Mouse (Mus musculus) right cerebral cortex, postnatal 14 days (tissue): ENCODE results near the gene Elmo1.
A peak's percentile ranks its signal among the peaks of the same experiment; 100 is the strongest.

Source experiments
- DNase-seq: peaks from one replicate; pipeline ENCODE4 v3.0.0; 2022

Gene Elmo1

DNA sequence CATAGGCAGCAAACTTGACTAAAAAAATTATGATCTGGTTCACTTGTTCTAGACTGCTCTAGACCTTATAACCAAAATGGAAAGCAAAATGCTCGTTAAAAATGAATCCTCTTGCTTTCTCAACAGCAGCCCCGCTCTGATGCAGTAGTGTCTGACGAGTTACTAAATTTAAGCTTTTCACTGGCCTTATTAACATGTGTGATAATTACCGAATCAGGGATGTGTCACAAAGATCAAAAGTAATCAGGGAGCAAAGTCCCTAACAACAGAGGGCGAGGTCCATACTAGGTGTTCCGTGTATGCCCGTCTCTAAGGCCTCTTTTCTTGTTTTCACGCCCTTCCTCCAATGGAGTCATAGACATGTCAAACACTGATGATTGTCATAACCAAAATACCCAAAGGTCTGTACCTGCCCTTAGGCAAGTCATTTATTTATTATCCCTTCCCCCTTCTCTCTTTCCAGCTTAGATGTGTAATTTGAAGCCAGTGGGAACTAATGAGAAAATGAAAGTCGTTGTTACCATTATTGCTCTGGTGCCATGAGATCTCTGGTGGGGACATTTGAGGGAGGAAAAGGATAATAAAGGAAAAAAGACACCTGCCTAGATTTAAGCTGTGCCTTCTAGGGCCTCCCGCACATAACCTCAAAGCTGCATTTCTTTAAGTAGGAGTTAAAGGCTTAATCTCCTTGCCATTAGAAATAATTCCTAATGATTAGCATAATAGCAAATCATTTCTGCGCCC lies 316.2 kb downstream of the Elmo1 start:
- DNase-seq: no peak

DNA sequence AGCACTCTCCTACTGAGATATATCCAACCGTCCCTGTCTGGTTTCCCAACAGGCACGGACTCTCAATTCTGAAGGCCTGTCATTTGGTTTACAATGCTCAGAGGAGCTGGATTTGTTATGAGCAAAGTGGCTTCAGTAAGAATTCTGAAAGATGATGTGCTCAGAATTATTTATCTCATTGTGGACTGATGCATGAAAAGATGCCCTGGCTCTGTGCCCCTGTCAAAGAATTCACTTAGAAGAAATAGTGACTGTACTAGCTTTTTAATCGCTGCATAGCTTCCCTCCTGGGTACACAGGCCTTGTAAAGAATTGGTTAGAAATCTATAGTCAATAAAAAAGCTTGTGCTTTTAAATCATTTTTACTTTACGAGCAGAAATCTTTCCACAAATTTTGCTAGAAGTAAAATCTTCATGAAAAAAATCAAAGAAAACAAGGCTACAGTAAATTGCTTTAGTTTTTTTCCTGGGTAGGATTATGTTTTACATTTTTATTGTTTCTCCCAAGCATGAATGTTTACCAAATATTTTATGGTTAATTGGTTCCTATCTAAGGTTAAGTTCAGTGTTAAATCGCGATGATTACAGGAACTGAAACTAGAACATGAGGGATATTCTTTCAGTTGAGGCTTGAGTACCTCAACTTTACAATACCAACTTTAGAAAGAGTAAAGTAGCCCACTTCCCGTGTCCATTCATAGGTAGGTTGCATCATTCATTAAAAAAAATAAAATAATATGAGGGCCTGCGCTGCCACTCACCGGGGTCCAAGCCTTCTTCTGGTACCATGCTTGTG lies 320.1 kb downstream of the Elmo1 start:
- DNase-seq: no peak

DNA sequence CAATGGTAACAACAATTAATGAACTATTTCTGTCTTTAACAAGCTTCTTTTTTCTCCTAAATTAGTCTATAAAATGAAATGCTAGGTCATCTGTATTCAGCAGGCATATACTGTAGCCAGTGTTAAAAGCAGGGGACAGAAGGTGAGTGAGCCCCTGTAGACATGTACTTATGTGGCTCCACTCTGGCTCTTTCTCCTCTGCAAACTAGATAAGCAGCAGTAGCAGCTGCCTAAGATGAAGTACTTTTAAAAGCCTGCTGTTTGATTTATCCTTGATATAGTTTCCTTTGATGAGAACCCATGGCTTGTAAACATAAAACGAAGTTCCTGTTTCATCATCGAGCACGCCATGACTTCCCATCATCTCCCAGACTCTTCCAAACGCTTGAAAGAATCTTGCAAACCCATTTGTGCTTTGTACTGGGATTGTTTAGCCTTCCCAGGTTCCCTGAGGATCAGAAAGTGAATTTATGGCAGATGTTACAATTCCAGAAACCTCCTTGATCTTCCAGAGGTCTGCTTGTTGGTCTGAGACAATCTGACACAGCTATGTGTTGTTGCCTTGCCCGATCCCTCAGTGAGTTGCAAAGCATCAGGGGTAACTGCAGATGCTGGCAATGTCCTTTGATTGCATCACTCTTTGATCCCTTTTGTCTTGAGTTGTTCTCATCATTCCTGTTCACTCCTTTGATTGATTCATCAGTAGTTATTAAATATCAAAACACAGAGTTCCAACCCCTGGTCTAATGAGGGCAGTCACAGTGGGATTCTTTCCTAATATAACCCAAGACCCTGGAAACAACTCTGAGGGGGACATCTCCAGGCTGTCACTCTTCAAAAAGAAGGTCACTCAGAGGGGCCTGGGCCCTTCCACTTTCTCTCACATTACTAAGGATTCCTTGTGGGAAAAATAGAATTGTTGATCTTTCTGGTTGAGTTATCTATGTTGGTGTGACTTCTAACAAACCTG lies 326.6 kb downstream of the Elmo1 start:
- DNase-seq: no peak

DNA sequence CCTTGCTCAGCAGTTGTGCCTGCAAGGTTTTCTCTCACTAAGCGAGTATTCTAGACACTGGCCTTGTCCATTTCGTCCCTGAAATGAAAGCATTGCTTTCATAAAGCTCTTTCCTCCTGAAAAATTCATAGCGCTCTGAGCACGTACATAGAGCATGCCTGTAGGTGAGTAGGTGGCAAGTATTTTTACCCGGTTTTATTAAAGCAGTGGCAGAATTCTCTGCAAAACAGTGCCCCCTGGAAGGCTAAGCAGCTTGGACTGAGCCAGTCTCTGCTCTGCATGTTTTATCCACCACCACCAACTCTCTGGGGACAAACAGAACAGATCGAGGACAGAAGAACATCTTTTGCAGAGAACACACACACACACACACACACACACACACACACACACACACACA lies 340.6 kb downstream of the Elmo1 start:
- DNase-seq: no peak

DNA sequence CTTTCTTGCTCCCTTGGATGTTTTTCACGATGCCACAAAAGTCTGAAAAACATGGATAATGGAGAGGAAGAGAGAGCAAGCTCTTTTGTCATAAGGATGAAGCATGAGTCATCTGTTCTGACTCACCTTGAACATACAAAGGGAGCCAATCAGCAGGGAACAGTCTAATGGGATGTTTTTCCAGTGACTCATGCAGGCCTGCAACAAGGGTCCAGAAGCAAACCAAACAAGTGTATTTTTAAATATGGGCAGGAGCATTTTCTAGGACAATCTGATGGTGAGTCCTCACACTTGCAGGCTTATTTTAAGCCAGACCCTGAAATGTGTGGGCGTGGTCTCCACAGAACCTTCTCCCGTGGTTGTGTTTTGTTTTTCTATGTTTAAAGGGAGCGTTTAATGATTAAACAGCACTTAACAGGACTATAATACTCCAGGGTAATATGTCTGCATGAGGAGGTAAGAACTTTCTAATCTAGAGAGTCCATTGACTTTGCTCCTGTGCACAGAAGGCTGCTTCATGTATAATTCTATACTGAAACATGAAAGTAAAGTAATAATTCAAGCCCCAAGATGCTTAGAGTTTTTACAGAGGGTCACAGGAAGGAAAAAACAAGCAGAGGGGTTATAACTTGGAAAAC lies 342.9 kb downstream of the Elmo1 start:
- DNase-seq: no peak

DNA sequence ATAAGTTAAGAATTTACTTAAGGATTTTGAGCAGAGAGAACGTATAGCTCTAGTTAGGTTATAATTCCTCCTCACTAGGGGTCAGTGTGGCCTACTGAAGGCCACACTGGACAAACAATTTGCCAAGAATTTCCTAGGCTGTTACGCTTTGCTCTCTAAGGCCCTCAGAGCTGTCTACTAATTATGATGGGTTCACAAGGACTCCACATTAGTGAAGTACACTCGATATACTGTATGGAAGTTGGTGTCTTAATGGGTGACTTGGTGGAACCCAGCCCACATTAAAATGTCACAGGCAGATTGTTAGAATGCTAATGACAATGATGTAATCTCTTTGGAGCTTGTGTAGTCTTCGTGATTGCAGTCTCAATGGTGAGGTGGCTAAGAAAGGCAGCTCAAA lies 343.7 kb downstream of the Elmo1 start:
- DNase-seq: no peak

DNA sequence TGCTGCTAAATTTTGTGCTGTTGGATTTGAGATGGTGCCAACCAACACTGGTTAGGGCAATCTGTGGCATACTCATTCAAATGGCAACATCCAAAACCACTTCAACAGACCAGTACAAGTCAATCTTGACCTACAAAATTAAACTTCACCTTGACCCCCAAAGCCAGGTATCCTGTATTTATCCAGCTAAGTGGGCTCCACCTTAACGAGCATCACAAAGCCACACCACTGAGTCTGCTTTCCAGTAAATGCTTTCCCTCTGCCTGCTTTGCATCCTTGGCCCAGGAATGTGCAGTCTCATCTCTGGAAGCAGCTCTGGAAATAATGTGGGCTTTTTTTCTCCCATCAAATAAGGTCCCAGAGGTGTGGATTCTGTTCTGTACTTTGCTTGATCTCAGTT lies 349.1 kb downstream of the Elmo1 start:
- DNase-seq: no peak

DNA sequence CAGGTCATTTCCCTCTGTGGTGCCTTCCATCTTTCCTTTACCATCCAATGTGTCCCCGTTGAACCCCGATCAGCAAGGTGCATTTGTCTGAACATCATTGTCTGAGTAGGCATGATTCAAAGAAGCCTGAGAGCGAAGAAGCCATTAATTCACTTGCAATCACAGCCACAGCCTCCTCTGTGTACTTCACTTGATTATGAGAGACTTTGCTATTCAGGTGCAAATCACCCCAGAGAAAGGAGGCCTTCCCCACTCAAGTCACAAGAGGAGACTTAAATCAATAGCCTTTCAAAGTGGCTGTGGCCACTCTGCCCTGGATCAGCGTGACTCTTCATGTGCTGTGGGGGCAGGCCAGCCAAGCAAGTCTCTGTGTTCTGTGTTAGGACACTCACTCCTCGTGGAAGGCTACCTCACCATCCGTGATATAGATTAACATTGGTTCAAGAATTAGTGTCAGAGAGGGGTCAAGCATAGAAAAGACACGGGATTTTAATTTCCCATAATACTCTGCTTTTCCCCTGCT lies 360.5 kb downstream of the Elmo1 start:
- DNase-seq: no peak

DNA sequence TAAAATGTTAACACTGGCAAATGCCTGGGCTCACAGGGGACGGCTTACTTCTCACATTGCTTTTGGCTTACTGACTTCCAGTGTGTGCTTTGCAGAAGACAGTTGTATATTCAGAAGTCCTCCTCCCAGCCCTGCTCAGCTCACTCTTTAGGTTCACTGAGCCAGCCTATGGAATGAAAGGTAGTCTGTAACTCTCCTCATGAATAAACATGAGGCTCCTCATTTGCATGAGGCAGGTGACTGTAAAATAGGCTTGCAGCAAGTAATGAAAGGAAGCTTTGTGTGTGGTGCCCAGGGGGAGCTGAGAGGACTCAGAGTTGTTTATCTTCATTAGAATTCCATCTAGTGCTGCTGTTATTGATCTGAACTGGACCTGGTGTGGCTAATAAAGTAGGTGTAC lies 364.0 kb downstream of the Elmo1 start:
- no peak for DNase-seq

DNA sequence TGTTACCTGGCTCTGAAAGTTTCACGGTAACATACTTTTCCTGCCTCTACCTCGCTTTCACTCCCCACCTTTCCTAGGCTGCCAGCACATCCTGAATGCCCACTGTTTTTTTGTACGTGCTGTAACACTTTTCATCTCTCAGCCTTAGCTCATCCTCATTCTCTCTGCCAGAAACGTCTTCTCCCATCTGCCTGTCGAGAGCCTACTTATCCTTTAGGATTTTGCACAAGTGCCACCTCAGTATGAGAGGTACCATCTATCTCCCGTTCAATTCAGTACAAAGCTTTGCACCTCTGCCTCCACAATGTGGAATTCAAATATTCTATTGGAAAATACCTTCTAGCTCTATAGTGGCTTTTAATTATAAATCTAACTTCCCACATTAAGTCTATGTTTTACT lies 369.7 kb downstream of the Elmo1 start:
- no peak for DNase-seq

DNA sequence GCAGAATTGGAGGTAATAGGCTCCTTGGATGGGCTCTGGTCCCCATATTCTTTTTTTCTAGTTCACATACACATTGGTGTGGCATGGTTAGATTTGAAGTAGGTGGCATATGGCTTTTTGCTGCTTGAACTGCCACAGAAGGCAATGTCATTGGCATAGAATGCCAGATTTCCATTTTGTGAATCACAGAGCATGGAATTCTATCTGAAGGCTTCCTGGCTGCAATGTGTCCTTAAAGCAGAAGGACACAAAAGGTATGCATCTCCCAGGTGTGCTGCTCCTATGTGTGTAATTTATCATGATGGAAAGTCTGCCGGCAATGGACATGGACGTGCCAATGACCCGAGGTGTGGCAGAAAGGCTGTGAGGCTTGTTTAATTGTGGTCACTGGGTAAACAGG lies 371.2 kb downstream of the Elmo1 start:
- no peak for DNase-seq

DNA sequence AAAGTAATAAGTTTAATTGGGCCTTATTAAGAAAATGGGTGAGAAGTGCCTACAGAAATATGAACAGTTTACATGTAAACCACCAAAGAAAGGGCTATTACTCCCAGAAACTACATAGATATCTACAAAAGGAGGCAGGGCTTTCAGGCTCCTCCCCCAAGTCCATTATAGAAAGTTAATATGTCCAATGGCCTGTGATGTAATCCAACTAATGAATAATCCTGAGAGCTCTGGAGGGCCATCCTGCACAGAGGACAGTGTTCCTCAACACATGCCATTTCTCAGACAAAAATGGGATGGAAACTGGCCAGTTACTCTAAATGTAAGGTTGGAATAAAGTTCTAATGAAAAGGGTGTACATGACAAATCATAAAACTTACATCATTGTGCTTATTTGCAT lies 373.8 kb downstream of the Elmo1 start:
- no peak for DNase-seq

DNA sequence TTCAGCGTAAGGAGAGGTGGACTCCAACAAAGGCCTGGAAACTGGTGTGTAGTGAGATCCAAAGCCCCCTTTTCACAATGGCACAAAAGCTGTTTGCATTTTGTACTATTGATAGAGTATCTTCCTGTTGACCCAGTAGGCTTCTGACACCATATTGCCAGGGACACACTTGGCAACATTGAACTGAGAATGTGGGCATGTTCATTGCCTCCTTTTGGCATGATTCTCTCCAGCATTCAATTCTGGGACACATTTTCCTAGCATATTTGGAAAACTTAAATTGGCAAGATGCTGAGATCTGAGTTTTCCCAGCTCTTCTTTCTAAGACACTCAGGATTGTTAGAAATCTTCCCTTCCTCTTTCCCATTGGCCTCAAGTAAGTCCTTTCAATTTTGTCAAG lies 377.0 kb downstream of the Elmo1 start:
- DNase-seq: no peak

DNA sequence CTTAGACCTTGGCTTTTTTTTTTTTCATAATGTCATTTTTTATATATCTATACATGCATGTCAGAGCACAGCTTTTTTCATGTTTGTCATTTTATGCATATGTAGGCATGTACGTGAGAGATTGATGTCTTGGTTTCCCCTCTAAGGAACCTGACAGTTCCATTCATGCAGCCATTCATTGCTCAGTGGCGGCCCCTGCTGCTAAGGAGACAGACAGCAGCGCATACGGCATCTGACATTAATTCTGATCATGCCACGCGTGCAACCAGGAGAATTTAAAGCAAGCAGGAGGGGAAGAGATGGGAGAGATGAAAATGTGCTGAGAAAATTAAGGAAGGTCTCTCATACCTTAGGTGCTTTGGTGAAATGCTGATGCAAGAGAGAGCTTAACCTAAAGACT lies 381.3 kb downstream of the Elmo1 start:
- peak; percentile 83 for DNase-seq

DNA sequence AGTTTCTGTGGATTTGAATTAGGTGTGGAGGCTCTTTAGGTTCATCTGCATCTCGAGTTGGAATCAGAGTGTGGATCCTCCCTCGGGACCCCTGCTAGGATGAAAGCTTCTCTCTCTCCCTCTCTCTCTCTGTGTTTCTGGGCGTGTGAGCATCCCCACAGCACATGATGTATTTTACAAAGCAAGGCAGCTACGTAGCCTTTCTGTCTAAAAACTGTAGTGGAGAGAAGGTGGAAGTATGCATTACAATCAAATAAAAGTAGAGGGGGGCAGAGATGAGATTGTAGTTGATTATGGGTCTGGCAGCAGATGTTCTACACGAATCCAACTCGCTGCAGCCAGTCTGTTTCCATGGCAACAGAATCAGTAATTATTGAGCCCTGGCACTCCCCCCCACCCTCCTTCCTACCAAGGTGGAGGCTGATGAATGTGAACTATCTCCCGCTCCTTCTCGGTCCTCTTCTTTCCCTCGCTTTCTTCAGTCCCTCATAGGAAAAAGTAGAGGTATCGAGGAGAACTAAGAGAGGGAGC lies 382.0 kb downstream of the Elmo1 start:
- no peak for DNase-seq

DNA sequence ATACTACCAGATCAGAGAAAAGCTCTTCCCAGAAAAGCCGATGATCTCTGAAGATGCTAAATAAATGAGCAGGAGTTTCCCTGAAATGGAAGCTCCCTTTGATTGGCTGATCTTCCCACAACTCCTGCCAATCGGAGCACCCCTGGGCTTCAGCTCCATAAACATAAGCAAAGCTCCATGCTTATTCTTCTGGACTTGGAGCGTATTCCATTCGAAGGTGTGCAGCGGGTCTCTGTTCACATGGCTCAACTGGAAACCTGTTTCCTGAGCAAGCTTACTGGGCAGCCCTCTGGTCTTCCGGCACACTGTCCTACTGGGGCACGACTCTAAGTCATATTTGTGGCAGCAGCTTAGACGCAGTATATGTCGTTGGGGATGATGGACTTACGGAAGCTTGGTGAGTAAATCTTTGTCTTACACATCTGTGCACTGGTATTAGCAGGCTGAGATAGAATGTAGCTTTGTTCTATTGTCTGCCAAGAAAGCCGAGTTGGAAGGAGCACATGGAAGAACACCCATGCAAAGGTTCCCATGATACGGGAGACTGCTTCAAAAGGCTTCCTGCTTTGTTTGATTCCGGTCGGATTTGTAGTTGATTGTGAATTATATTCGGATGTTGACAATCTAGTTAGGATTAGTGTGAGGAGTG lies 382.6 kb downstream of the Elmo1 start:
- DNase-seq: no peak

DNA sequence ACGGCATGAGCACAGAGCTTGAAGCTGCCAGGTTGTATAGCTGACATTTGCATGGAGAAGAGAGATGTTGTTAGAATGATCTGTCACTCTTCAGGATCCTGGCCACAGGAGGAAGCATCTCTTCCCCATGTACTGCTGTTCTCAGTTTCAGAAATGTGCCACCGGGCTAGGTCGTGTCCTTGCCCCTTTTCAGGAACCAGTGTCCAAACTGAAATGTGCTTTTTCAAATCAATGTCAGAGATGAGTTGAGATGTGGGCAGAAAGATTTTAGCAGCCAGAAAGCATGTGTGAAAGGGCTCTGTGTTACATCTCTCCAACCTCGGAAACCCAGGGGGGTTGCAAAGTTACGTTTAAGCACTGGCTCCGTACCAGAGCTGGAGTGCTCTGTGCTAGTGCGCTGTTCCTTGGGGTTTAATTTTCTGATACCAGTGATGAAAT lies 383.3 kb downstream of the Elmo1 start:
- no peak for DNase-seq

DNA sequence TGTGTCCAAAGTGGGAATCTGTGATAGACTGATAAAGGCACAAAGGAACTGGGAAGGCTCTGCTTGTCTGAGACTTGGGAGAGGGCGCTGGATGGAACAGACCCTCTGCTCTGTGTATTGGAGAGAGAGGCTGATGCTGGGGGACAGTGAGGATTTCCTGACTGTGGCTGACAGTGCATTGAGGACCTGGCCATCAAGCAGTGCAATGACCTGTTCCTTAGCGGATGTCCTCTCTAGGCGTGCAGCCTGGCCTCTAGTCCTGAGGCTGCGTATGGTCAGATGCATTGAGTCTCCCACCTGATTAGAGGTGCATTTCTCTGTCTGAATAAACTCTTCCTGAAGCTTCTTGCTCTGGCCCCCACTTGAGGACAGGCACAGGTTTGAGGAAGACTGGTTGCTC lies 384.2 kb downstream of the Elmo1 start:
- no peak for DNase-seq

DNA sequence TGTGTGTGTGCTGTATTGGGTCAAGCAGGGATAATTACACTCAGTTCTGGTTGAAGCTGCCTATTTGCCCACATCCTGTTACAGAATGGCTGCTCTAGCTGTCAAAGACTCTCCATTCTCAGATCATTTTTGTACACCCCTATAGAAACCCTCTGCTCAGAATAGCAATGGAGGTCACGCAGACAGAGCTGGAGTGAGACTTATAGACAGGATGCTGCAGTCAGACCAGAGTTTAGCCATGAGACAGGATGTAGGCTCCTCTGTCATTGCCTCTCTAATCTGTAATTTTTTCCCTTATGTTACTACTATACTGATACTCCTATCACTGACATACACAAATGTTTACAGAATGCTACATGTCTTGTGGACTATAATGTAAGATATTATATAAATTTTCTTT lies 391.4 kb downstream of the Elmo1 start:
- no peak for DNase-seq

DNA sequence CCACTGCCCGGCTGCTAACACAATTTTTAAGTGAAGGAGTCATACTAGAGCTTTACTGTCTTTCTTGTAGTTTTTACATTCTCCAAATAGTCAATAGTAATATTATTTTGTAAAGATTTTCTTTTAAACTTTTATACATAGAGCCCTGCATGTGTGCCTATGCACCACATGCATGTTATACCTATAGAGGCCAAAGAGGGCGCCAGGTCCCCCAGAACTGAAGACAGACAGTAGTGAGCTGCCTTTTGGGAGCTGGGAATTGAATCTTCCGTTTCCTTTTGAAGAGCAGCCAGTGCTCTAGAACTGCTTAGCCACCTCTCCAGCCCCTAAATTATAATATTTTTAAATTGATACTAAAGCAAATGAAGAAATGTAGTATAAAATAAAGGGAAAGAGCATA lies 398.7 kb downstream of the Elmo1 start:
- DNase-seq: no peak

DNA sequence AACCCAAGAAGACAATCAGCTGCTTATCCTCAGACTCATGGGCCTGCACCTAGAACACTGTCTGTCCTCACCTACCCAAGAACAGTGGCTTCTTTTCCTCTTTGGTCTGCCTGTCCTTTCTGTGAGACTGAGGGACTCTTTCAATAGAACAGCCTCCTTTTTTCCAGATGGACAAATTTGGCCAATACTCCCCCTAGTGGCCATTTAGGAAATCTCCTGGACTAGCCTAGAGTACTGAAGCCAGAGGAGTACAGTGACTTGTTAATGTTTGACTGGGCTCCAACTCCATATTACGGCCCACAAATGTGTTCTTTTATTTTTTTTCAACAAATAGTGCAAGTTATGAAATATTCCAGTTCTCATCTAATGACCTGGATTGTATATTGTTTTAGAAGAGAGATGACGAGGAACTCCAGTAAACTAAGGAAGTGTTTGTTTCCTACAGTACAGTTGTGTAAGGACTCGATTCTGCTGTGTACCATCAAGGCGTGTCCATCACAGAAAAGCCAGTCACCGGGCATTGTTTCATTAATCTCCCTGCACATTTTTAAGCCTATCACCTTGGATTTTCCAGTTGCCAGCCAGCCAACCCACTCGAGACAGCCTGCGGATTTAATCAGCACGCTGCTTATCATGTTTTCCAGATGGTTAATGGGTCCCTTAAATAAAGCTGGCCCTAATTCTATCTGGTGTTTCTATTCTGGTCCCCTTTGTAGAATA lies 399.5 kb downstream of the Elmo1 start:
- no peak for DNase-seq
